Mouse (Mus musculus): ENCODE data around the gene Hif1an. TPM values are rescaled to one million over a fixed set of nuclear protein-coding genes. Genes with fewer than 3 reads are reported as not detected.

Hif1an gene
- polyA plus RNA-seq, 1 experiment from 2014 or later, result 24.8 TPM

GRCm38 (mm10) chr19:44525551-44526205 is 37.0 kb upstream of the Hif1an start:
- Histone ChIP-seq H3K4me3 (ENCODE audit: low read depth, low read length) (no peak overlapping the region), H3K36me3 (ENCODE audit: control insufficient read depth, insufficient read depth, low read length) (no peaks in the 10 kb centered on the region), H3K27ac (ENCODE audit: low read depth) (no peak overlapping the region), H3K9ac (ENCODE audit: low read length) (no peak overlapping the region), H3K4me2 (ENCODE audit: low read length) (no peak overlapping the region), H3K27me3 (replicated peaks; ENCODE audit: control insufficient read depth, insufficient read depth, low read length) (no peaks in the 10 kb centered on the region), H3K9me3 (ENCODE audit: control insufficient read depth, low read length) (no peaks in the 10 kb centered on the region), H3K4me1 (replicated peaks; ENCODE audit: control insufficient read depth, insufficient read depth, low read length) (no peaks in the 10 kb centered on the region)
- DNase-seq (ENCODE audit: low spot score) (no peak), ATAC-seq (replicated peaks; ENCODE audit: low FRiP score, low TSS enrichment, low read depth) (no peak)
- 72% methylated on average over 9 of the region's 9 CpGs for WGBS

- DNase-seq (ENCODE audit: low spot score), result no peak
- Histone ChIP-seq H3K9me3 (ENCODE audit: control insufficient read depth, low read length) (no peaks in the 10 kb centered on the region), H3K4me2 (ENCODE audit: low read length) (no peak overlapping the region), H3K4me3 (ENCODE audit: low read depth, low read length) (no peak overlapping the region), H3K9ac (ENCODE audit: low read length) (no peak overlapping the region), H3K27me3 (replicated peaks; ENCODE audit: control insufficient read depth, insufficient read depth, low read length) (no peaks in the 10 kb centered on the region), H3K4me1 (replicated peaks; ENCODE audit: control insufficient read depth, insufficient read depth, low read length) (no peaks in the 10 kb centered on the region), H3K36me3 (ENCODE audit: control insufficient read depth, insufficient read depth, low read length) (no peaks in the 10 kb centered on the region), H3K27ac (ENCODE audit: low read depth) (no peak overlapping the region)
- no peak for ATAC-seq (replicated peaks; ENCODE audit: low FRiP score, low TSS enrichment, low read depth)
- WGBS, result 88% methylated on average over 6 of the region's 6 CpGs
These were observed 32.6 kb upstream of the Hif1an start for GRCm38 (mm10) chr19:44530018-44530417.

GRCm38 (mm10) chr19:44535376-44535775 is 27.3 kb upstream of the Hif1an start:
- H3K27ac ChIP-seq (ENCODE audit: low read depth), result no peak overlapping the region
- H3K9ac ChIP-seq (ENCODE audit: low read length), result no peak overlapping the region
- WGBS, result 35% methylated on average over 3 of the region's 3 CpGs
- no peak overlapping the region for H3K4me2 ChIP-seq (ENCODE audit: low read length)
- H3K4me3 ChIP-seq (ENCODE audit: low read depth, low read length), result no peak overlapping the region
- no peaks in the 10 kb centered on the region for H3K9me3 ChIP-seq (ENCODE audit: control insufficient read depth, low read length)
- no peaks in the 10 kb centered on the region for H3K27me3 ChIP-seq (replicated peaks; ENCODE audit: control insufficient read depth, insufficient read depth, low read length)
- no peak for DNase-seq (ENCODE audit: low spot score)
- no peak for ATAC-seq (replicated peaks; ENCODE audit: low FRiP score, low TSS enrichment, low read depth)
- no peaks in the 10 kb centered on the region for H3K4me1 ChIP-seq (replicated peaks; ENCODE audit: control insufficient read depth, insufficient read depth, low read length)
- H3K36me3 ChIP-seq (ENCODE audit: control insufficient read depth, insufficient read depth, low read length), result no peaks in the 10 kb centered on the region

GRCm38 (mm10) chr19:44537416-44537815 is 25.2 kb upstream of the Hif1an start:
- WGBS, result 80% methylated on average over 8 of the region's 8 CpGs
- Histone ChIP-seq H3K27ac (ENCODE audit: low read depth) (no peak overlapping the region), H3K4me1 (replicated peaks; ENCODE audit: control insufficient read depth, insufficient read depth, low read length) (no peaks in the 10 kb centered on the region), H3K27me3 (replicated peaks; ENCODE audit: control insufficient read depth, insufficient read depth, low read length) (no peaks in the 10 kb centered on the region), H3K36me3 (ENCODE audit: control insufficient read depth, insufficient read depth, low read length) (no peaks in the 10 kb centered on the region), H3K4me3 (ENCODE audit: low read depth, low read length) (no peak overlapping the region), H3K9ac (ENCODE audit: low read length) (no peak overlapping the region), H3K4me2 (ENCODE audit: low read length) (no peak overlapping the region), H3K9me3 (ENCODE audit: control insufficient read depth, low read length) (peaks cover 4% of the 10 kb centered on the region; the same call in 1 of the 2 replicates)
- DNase-seq (ENCODE audit: low spot score), result no peak
- ATAC-seq (replicated peaks; ENCODE audit: low FRiP score, low TSS enrichment, low read depth), result no peak

DNA sequence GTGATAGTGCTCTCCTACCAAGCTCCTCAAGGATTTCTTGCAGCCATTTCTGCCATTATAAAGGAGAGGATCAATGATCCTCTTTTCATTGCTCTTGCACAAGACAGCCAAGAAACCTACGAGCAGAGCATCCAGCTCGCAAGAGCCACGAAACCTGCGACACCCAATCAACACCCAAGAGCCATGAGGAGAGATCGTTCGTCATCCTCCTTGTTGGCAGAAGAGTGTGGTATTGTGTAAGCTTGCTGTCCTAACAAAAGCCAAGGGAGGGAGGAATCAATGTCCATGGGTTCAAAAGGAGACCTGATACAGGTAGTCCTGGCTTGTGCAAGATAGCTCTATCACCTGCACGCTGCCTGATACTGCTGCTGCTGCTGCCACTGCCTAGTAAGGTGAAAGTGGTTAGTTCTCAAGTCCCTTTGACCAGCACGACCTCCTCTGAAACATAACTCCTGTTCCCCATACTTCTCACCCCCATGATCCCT is 19.9 kb upstream of the Hif1an start:
- H3K4me3 ChIP-seq (ENCODE audit: low read depth, low read length), result no peak overlapping the region
- DNase-seq (ENCODE audit: low spot score), result no peak
- no peak for ATAC-seq (replicated peaks; ENCODE audit: low FRiP score, low TSS enrichment, low read depth)
- WGBS, result 88% methylated on average over 8 of the region's 8 CpGs
- no peaks in the 10 kb centered on the region for H3K4me1 ChIP-seq (replicated peaks; ENCODE audit: control insufficient read depth, insufficient read depth, low read length)
- 0 out of 2 replicates have a peak, but pooled peaks cover 1% of the 10 kb centered on the region for H3K36me3 ChIP-seq (ENCODE audit: control insufficient read depth, insufficient read depth, low read length)
- H3K9me3 ChIP-seq (ENCODE audit: control insufficient read depth, low read length), result peaks cover 4% of the 10 kb centered on the region; the same call in 1 of the 2 replicates
- no peak overlapping the region for H3K27ac ChIP-seq (ENCODE audit: low read depth)
- H3K27me3 ChIP-seq (replicated peaks; ENCODE audit: control insufficient read depth, insufficient read depth, low read length), result peaks cover 4% of the 10 kb centered on the region
- H3K4me2 ChIP-seq (ENCODE audit: low read length), result no peak overlapping the region
- no peak overlapping the region for H3K9ac ChIP-seq (ENCODE audit: low read length)

DNA sequence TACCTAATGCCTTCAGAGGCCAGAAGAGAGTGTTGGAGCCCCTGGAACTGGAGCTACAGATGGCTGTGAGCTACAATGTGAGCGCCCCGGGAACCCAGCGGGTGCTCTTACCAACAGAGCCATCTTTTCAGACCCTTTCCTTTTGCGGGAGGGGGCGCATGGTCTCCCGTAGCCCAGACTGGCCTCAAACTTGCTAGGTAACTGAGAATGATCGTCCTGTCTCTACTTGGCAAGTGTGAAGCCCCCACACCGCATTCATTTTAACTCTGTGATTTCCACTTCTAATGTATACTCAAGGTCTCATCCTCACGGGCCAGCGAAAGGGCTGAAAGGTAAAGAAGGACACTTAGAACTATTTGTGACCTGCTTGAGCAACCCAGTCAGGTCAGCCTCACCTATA is 18.3 kb upstream of the Hif1an start:
- Histone ChIP-seq H3K27ac (ENCODE audit: low read depth) (no peak overlapping the region), H3K36me3 (ENCODE audit: control insufficient read depth, insufficient read depth, low read length) (peaks cover 17% of the 10 kb centered on the region), H3K9ac (ENCODE audit: low read length) (no peak overlapping the region), H3K4me1 (replicated peaks; ENCODE audit: control insufficient read depth, insufficient read depth, low read length) (no peaks in the 10 kb centered on the region), H3K27me3 (replicated peaks; ENCODE audit: control insufficient read depth, insufficient read depth, low read length) (peaks cover 4% of the 10 kb centered on the region), H3K9me3 (ENCODE audit: control insufficient read depth, low read length) (peaks cover 4% of the 10 kb centered on the region; the same call in 1 of the 2 replicates), H3K4me2 (ENCODE audit: low read length) (no peak overlapping the region), H3K4me3 (ENCODE audit: low read depth, low read length) (no peak overlapping the region)
- DNase-seq (ENCODE audit: low spot score) (no peak), ATAC-seq (replicated peaks; ENCODE audit: low FRiP score, low TSS enrichment, low read depth) (no peak)
- WGBS, result 65% methylated on average over 10 of the region's 10 CpGs

DNA sequence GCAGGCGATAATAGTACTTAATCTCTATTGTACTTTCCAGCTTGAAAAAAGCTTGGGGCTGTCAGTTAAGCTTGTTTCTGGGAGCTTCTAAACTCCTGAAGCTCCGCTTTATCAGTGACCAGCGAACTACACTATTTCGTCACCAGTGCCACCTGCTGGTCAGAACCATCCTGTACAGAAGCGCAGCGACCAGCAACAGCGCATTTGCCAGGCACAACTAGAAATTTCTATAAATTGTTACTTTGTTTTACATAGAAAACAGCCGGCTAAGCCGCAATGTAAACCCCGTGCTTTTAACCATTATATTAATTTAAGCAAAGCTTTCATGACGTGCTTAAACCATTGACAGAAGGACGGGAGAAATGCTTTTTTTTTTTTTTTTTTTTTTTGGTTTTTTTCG is 17.9 kb upstream of the Hif1an start:
- Histone ChIP-seq H3K9me3 (ENCODE audit: control insufficient read depth, low read length) (peaks cover 4% of the 10 kb centered on the region; the same call in 1 of the 2 replicates), H3K36me3 (ENCODE audit: control insufficient read depth, insufficient read depth, low read length) (peaks cover 21% of the 10 kb centered on the region), H3K9ac (ENCODE audit: low read length) (no peak overlapping the region), H3K27ac (ENCODE audit: low read depth) (no peak overlapping the region), H3K4me1 (replicated peaks; ENCODE audit: control insufficient read depth, insufficient read depth, low read length) (no peaks in the 10 kb centered on the region), H3K4me3 (ENCODE audit: low read depth, low read length) (peak overlapping the region; percentile 46), H3K4me2 (ENCODE audit: low read length) (peak overlapping the region; percentile 88), H3K27me3 (replicated peaks; ENCODE audit: control insufficient read depth, insufficient read depth, low read length) (peaks cover 4% of the 10 kb centered on the region)
- DNase-seq (ENCODE audit: low spot score) (peak; percentile 91), ATAC-seq (replicated peaks; ENCODE audit: low FRiP score, low TSS enrichment, low read depth) (no peak)
- 4% methylated on average over 13 of the region's 13 CpGs for WGBS

DNA sequence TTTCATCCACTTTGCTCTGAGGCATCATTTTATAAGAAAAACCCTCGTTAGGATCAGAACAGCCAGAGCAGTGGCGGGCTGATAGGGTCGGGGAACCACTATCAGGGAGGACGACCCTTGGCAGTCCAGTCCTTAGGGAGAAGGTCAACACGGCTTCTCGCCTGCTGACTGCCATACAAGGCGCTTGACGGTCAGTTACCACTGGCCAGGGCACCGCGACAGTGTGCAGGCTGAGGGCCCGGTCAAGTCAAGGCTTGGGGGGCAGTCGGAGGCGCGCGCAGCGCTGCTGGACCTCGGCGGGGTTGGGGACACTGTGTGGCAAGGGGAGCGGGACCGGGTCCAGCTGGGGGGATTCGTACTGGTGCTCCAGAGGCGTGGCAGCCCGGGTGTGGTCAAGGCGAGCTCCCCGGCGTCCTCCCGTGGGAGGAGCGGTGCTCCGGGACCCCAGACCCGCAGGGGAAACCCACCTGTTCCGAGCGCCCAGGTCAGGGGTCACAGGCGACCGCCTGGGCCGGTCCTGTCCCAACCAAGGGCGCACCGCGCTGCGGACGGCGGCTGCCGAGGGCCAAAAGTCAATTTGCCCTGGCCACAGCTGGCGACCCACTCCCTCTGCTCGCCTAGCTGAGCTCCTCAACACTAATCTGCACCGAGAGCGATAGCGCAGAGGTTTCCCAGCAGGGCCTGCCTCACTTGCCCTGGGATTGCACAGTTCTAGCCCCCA is 17.2 kb upstream of the Hif1an start, which contains the start of gene Sec31b:
Gene Sec31b, minus strand, starts transcription at position 544 of the 721 bp plus-strand sequence.
- H3K27ac ChIP-seq (ENCODE audit: low read depth), result no peak within 1 kb of the TSS
- DNase-seq (ENCODE audit: low spot score), result peak; percentile 62
- peak within 1 kb of the TSS; percentile 45 for H3K9ac ChIP-seq (ENCODE audit: low read length)
- 2% methylated on average over 47 of the region's 47 CpGs for WGBS
- peaks cover 4% of the 10 kb centered on the region for H3K27me3 ChIP-seq (replicated peaks; ENCODE audit: control insufficient read depth, insufficient read depth, low read length)
- peaks cover 4% of the 10 kb centered on the region; the same call in 1 of the 2 replicates for H3K9me3 ChIP-seq (ENCODE audit: control insufficient read depth, low read length)
- peak within 1 kb of the TSS; percentile 46 for H3K4me3 ChIP-seq (ENCODE audit: low read depth, low read length)
- H3K4me1 ChIP-seq (replicated peaks; ENCODE audit: control insufficient read depth, insufficient read depth, low read length), result no peaks in the 10 kb centered on the region
- peak within 1 kb of the TSS; percentile 88 for H3K4me2 ChIP-seq (ENCODE audit: low read length)
- peaks cover 28% of the 10 kb centered on the region for H3K36me3 ChIP-seq (ENCODE audit: control insufficient read depth, insufficient read depth, low read length)
- ATAC-seq (replicated peaks; ENCODE audit: low FRiP score, low TSS enrichment, low read depth), result 0 out of 2 replicates have a peak, but pooled peaks have one; percentile 25

Data from intestine, embryonic 14.5 days (tissue).